Mouse (Mus musculus) heart, embryonic 12.5 days (tissue): ENCODE data around the gene Klf8. TPM values are rescaled to one million over a fixed set of nuclear protein-coding genes. Genes with fewer than 3 reads are reported as not detected.

Experiments used
- ATAC-seq: fragments of 200-750 bp; cut with Nextera tagmentation; 2 replicates; pipeline ENCODE4 v1.8.0; 2017; ENCODE audit warnings: moderate TSS enrichment, moderate library complexity; ENCODE audit not compliant: insufficient number of reproducible peaks, low FRiP score
- H3K27ac ChIP-seq: fragments of 300-500 bp; sonication (generic); 2 replicates; pipeline ENCODE4 v1.5.1; 2016; ENCODE audit warnings: mild to moderate bottlenecking, moderate library complexity; ENCODE audit not compliant: poor library complexity, severe bottlenecking
- H3K27me3 ChIP-seq: fragments of 300-500 bp; sonication (generic); replicated peaks from 2 replicates; pipeline ENCODE4 v1.6.1; 2016; ENCODE audit warnings: mild to moderate bottlenecking, moderate library complexity
- H3K36me3 ChIP-seq: fragments of 300-500 bp; sonication (generic); 2 replicates; pipeline ENCODE4 v1.6.1; 2016; ENCODE audit warnings: mild to moderate bottlenecking, moderate library complexity
- H3K4me1 ChIP-seq: fragments of 300-500 bp; sonication (generic); replicated peaks from 2 replicates; pipeline ENCODE4 v1.6.1; 2016; ENCODE audit warnings: mild to moderate bottlenecking
- H3K4me2 ChIP-seq: fragments of 300-500 bp; sonication (generic); 2 replicates; pipeline ENCODE4 v1.6.1; 2016; ENCODE audit warnings: mild to moderate bottlenecking, moderate library complexity
- H3K4me3 ChIP-seq: fragments of 300-500 bp; sonication (generic); 2 replicates; pipeline ENCODE4 v1.5.1; 2016; ENCODE audit warnings: mild to moderate bottlenecking
- H3K9ac ChIP-seq: fragments of 300-500 bp; sonication (generic); 2 replicates; pipeline ENCODE4 v1.6.1; 2016; ENCODE audit warnings: mild to moderate bottlenecking, moderate library complexity
- H3K9me3 ChIP-seq: fragments of 300-500 bp; sonication (generic); replicated peaks from 2 replicates; pipeline ENCODE4 v1.6.1; 2016; ENCODE audit warnings: mild to moderate bottlenecking, moderate library complexity
- WGBS: fragments of 180-500 bp; shearing (Covaris S2); methylation state at CpG from one replicate; pipeline ENCODE4 v1.1.7; 2016; 5-methylcytosine and 5-hydroxymethylcytosine counted together
- polyA plus RNA-seq: library from polyadenylated mRNA; unstranded; fragments of >200 nt; fragmentation: Nextera tagmentation; extraction: Ambion mirVana; gene quantifications from 2 replicates; pipeline ENCODE4 v1.2.1, GENCODE M21; 2016

Gene Klf8
- polyA plus RNA-seq, 1 experiment from 2014 or later, result 2.3 TPM

GRCm38 (mm10) chrX:153359331-153360215, 122.3 kb downstream of the Klf8 start:
- 0 out of 2 replicates have a peak, but pooled peaks cover 4% of the 10 kb centered on the region for H3K27me3 ChIP-seq
- peak overlapping the region; percentile 19; the same call in 1 of the 2 replicates for H3K27ac ChIP-seq
- WGBS, result 11% methylated on average over 43 of the region's 43 CpGs
- peak; percentile 63 for ATAC-seq
- H3K9me3 ChIP-seq, result no peaks in the 10 kb centered on the region
- no peaks in the 10 kb centered on the region for H3K4me1 ChIP-seq
- H3K9ac ChIP-seq, result peak overlapping the region; percentile 49
- peak overlapping the region; percentile 77 for H3K4me2 ChIP-seq
- H3K4me3 ChIP-seq, result peak overlapping the region; percentile 54
- H3K36me3 ChIP-seq, result no peaks in the 10 kb centered on the region

- Histone ChIP-seq H3K27ac (peak overlapping the region; percentile 19; the same call in 1 of the 2 replicates), H3K27me3 (0 out of 2 replicates have a peak, but pooled peaks cover 4% of the 10 kb centered on the region), H3K4me1 (no peaks in the 10 kb centered on the region), H3K4me2 (peak overlapping the region; percentile 77), H3K9me3 (no peaks in the 10 kb centered on the region), H3K9ac (peak overlapping the region; percentile 49), H3K36me3 (no peaks in the 10 kb centered on the region), H3K4me3 (peak overlapping the region; percentile 54)
- no peak for ATAC-seq
- 8% methylated on average over 15 of the region's 15 CpGs for WGBS
Observed at GRCm38 (mm10) chrX:153360216-153360590, 122.9 kb downstream of the Klf8 start.

GRCm38 (mm10) chrX:153360666-153361269, 123.5 kb downstream of the Klf8 start:
- Histone ChIP-seq H3K36me3 (no peaks in the 10 kb centered on the region), H3K9me3 (no peaks in the 10 kb centered on the region), H3K9ac (peak overlapping the region; percentile 49; the same call in 1 of the 2 replicates), H3K27ac (no peak overlapping the region), H3K27me3 (0 out of 2 replicates have a peak, but pooled peaks cover 4% of the 10 kb centered on the region), H3K4me1 (no peaks in the 10 kb centered on the region), H3K4me3 (peak overlapping the region; percentile 54), H3K4me2 (peak overlapping the region; percentile 77)
- ATAC-seq, result no peak
- whole genome bisulfite sequencing, result 23% methylated on average over 9 of the region's 9 CpGs

GRCm38 (mm10) chrX:153366754-153367153, 129.5 kb downstream of the Klf8 start:
- no peak for ATAC-seq
- H3K27ac ChIP-seq, result no peak overlapping the region

DNA sequence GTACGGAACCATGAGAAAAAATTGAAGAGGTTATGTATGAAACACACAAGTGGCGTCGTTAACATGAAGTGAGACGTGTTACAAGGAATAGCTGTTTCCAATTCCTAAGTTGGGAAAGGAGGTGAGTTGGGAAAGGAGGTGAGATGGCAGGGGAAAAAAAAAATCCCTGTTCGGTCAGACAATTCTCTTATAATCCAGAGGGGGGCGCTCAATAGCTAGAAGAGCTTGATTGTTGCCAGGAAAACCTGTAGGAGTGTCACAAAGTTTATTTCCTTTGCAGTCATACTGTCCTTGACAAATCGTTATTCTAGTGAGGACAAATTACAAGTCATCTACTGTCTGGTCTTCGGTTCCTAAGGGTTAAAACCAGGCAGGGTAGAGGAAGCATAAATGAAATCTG, 132.5 kb downstream of the Klf8 start:
- no peak overlapping the region for H3K4me3 ChIP-seq
- no peaks in the 10 kb centered on the region for H3K9me3 ChIP-seq
- no peaks in the 10 kb centered on the region for H3K36me3 ChIP-seq
- H3K27me3 ChIP-seq, result no peaks in the 10 kb centered on the region
- WGBS, result 34% methylated on average over 8 of the region's 8 CpGs
- ATAC-seq, result no peak
- no peaks in the 10 kb centered on the region for H3K4me1 ChIP-seq
- H3K9ac ChIP-seq, result no peak overlapping the region
- H3K27ac ChIP-seq, result no peak overlapping the region
- H3K4me2 ChIP-seq, result no peak overlapping the region

More at GRCm38 (mm10) chrX:153366754-153367153, 129.5 kb downstream of the Klf8 start:
- no peak overlapping the region for H3K9ac ChIP-seq
- H3K27me3 ChIP-seq, result no peaks in the 10 kb centered on the region
- no peaks in the 10 kb centered on the region for H3K4me1 ChIP-seq
- H3K4me2 ChIP-seq, result no peak overlapping the region
- no peak overlapping the region for H3K4me3 ChIP-seq
- no peaks in the 10 kb centered on the region for H3K9me3 ChIP-seq
- WGBS, result 31% methylated on average over 5 of the region's 5 CpGs
- no peaks in the 10 kb centered on the region for H3K36me3 ChIP-seq

GRCm38 (mm10) chrX:153375105-153375504, 137.8 kb downstream of the Klf8 start:
- Histone ChIP-seq H3K9ac (no peak overlapping the region), H3K9me3 (no peaks in the 10 kb centered on the region), H3K27ac (no peak overlapping the region), H3K36me3 (no peaks in the 10 kb centered on the region), H3K27me3 (no peaks in the 10 kb centered on the region), H3K4me3 (no peak overlapping the region), H3K4me1 (no peaks in the 10 kb centered on the region), H3K4me2 (no peak overlapping the region)
- no peak for ATAC-seq
- WGBS, result 73% methylated on average over 3 of the region's 3 CpGs

DNA sequence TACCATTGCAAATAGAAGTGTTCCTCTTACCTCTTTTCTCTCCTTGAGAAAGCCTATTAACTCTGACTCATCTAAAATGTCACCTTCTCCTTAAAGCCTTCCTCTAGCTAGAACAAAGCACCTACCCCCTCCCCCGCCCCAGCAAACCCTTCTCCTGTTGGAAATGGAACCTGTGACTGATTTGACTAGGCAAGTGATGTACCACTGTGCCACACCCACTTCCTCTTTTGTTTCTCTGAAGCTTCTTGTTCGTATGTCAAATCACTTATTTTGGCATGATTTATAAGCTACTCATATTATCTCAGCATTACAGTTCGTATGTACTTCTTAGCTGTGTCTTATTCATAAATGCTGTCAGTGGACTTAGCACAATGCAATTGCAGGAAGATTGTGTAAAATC, 144.5 kb downstream of the Klf8 start:
- Histone ChIP-seq H3K9me3 (no peaks in the 10 kb centered on the region), H3K4me1 (no peaks in the 10 kb centered on the region), H3K9ac (no peak overlapping the region), H3K27me3 (no peaks in the 10 kb centered on the region), H3K4me2 (no peak overlapping the region), H3K36me3 (no peaks in the 10 kb centered on the region), H3K27ac (no peak overlapping the region), H3K4me3 (no peak overlapping the region)
- no peak for ATAC-seq
- WGBS, result 61% methylated on average over 3 of the region's 3 CpGs

DNA sequence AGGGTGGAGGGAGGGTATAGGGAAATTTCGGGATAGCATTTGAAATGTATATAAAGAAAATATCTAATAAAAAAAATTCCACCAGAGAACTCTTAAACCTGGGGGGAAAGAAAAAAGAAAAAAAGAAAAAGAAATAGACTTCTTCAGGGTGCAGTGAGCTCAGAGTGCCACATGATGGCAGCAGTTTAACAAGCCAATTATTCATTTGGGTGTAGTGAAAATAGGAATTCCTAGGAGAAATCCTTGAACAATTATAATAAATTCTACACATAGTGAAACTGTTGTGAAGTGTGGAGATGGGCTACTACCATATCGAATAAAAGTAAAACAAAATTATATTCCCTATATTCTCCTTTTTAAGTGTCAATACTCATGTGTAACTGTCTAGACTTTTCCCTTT, 152.0 kb downstream of the Klf8 start:
- Histone ChIP-seq H3K27ac (no peak overlapping the region), H3K4me1 (no peaks in the 10 kb centered on the region), H3K27me3 (no peaks in the 10 kb centered on the region), H3K4me2 (no peak overlapping the region), H3K9me3 (no peaks in the 10 kb centered on the region), H3K9ac (no peak overlapping the region), H3K4me3 (no peak overlapping the region), H3K36me3 (no peaks in the 10 kb centered on the region)
- WGBS, result 21% methylated on average over 2 of the region's 2 CpGs
- no peak for ATAC-seq

DNA sequence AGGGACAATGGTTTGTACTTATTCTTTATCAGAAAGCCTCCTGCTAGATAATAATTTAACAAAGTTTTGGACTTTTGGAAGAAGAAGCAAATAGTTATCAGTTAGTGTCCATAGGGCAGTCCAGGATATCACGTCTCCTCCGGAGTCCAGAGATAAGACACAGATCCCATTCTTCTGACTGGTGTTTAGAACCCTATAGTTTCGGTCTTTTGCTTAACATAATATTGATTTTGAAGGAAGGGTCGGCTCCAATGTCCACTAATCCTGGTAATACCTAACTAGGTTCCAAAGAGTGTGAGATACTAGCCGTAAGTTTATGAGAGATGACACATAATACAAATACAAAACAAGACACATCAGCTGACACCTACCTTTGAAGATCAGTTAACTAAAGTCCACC, 179.8 kb downstream of the Klf8 start:
- Histone ChIP-seq H3K4me3 (no peak overlapping the region), H3K4me2 (no peak overlapping the region), H3K27ac (no peak overlapping the region), H3K9ac (no peak overlapping the region), H3K4me1 (no peaks in the 10 kb centered on the region), H3K36me3 (no peaks in the 10 kb centered on the region), H3K27me3 (no peaks in the 10 kb centered on the region), H3K9me3 (no peaks in the 10 kb centered on the region)
- WGBS, result 58% methylated on average over 5 of the region's 5 CpGs
- no peak for ATAC-seq

DNA sequence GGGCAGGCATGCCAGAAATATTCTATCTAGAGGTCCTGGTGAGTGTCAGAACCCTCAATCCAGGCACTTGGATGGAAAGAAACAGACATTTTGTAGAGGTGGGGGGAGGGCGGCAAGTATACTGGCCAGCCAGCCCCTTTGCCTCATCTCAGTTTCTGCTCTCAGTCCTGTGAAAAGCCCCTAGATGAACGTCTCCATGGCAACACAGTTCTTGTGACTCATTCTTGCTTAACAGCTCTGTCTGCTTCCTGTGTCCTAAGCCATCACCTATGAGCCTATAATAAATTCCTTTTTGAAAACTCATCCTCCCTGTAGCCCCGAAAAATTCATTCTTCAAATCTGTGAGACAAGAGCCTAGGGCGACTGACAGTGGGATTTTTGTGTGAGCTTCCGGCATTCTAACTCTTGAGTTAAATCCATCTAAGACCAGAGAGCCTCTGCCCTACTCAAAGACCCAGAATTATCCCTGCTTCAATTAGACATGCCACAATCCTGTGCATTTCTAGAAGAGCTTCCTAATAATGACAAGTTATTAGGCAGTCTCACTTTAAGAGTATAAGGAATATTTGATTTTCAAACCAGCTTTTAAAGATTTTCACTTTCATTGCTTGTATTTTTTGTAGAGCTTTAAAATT, 196.5 kb downstream of the Klf8 start:
- no peak for ATAC-seq
- H3K4me1 ChIP-seq, result no peaks in the 10 kb centered on the region
- no peaks in the 10 kb centered on the region for H3K36me3 ChIP-seq
- no peak overlapping the region for H3K4me3 ChIP-seq
- WGBS, result 31% methylated on average over 5 of the region's 5 CpGs
- no peaks in the 10 kb centered on the region for H3K27me3 ChIP-seq
- H3K4me2 ChIP-seq, result 0 out of 2 replicates have a peak overlapping the region, but pooled peaks have one; percentile 7
- no peak overlapping the region for H3K9ac ChIP-seq
- H3K27ac ChIP-seq, result no peak overlapping the region
- no peaks in the 10 kb centered on the region for H3K9me3 ChIP-seq

DNA sequence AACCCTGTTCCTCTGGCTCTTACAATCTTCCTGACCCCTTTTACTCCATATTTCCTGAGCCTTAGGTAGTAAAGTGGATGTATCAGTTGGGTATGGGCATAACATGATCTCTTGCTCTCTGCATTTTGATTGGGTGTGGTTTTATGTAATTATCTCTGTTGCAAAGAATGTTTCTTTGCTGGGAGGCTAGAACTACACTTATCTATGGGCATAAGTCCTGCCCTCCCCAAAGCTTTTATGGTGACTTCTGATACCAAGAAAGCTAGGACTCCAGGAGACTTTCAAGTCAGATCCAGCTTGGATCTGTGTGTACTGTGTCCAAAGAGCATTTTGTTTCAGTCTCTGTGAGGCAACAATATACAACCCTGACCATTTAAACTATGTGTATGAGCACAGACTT, 202.3 kb downstream of the Klf8 start:
- Histone ChIP-seq H3K9ac (no peak overlapping the region), H3K4me2 (no peak overlapping the region), H3K4me1 (no peaks in the 10 kb centered on the region)

More for the DNA sequence above, 202.3 kb downstream of the Klf8 start:
- no peak for ATAC-seq
- Histone ChIP-seq H3K9me3 (no peaks in the 10 kb centered on the region), H3K4me3 (no peak overlapping the region), H3K27me3 (no peaks in the 10 kb centered on the region), H3K36me3 (no peaks in the 10 kb centered on the region), H3K27ac (no peak overlapping the region)
